Mouse (Mus musculus): ENCODE measurements around the gene Plekho1.
"Not testable (repeated sequence)": the region's sequence is repeated elsewhere in the genome, so short reads cannot be mapped to it uniquely, and the experiment has no call there.

Plekho1 gene

GRCm38 (mm10) chr3:95995802-95996428 is at the start of gene Plekho1:
Plekho1 (minus strand) TSS chr3:95996001.
- peak; percentile 64 for DNase-seq (ENCODE audit: low spot score)

- not testable (repeated sequence) for DNase-seq (ENCODE audit: low spot score)
Observed at GRCm38 (mm10) chr3:96044559-96044958, 48.8 kb upstream of the Plekho1 start.

- DNase-seq (ENCODE audit: low spot score): no peak
Observed at GRCm38 (mm10) chr3:96043104-96043503, 47.3 kb upstream of the Plekho1 start.

GRCm38 (mm10) chr3:96041079-96041478 is 45.3 kb upstream of the Plekho1 start:
- no peak for DNase-seq (ENCODE audit: low spot score)

- no peak for DNase-seq (ENCODE audit: low spot score)
Observed at GRCm38 (mm10) chr3:96040663-96041006, 44.8 kb upstream of the Plekho1 start.

- no peak for DNase-seq (ENCODE audit: low spot score)
Observed at GRCm38 (mm10) chr3:96039857-96040662, 44.3 kb upstream of the Plekho1 start.

- DNase-seq (ENCODE audit: low spot score): no peak
Observed at GRCm38 (mm10) chr3:96038851-96039250, 43.0 kb upstream of the Plekho1 start.

- no peak for DNase-seq (ENCODE audit: low spot score)
Observed at GRCm38 (mm10) chr3:96038156-96038555, 42.4 kb upstream of the Plekho1 start.

GRCm38 (mm10) chr3:96036796-96037195 is 41.0 kb upstream of the Plekho1 start:
- DNase-seq (ENCODE audit: low spot score): no peak

- no peak for DNase-seq (ENCODE audit: low spot score)
Observed at GRCm38 (mm10) chr3:96033046-96033445, 37.2 kb upstream of the Plekho1 start.

GRCm38 (mm10) chr3:96032652-96033017 is 36.8 kb upstream of the Plekho1 start:
- DNase-seq (ENCODE audit: low spot score): no peak

GRCm38 (mm10) chr3:96031991-96032651 is 36.3 kb upstream of the Plekho1 start:
- no peak for DNase-seq (ENCODE audit: low spot score)

GRCm38 (mm10) chr3:96029766-96030165 is 34.0 kb upstream of the Plekho1 start:
- DNase-seq (ENCODE audit: low spot score): no peak

GRCm38 (mm10) chr3:96029336-96029735 is 33.5 kb upstream of the Plekho1 start:
- DNase-seq (ENCODE audit: low spot score): no peak

- no peak for DNase-seq (ENCODE audit: low spot score)
Observed at GRCm38 (mm10) chr3:96027875-96028274, 32.1 kb upstream of the Plekho1 start.

GRCm38 (mm10) chr3:96027145-96027544 is 31.3 kb upstream of the Plekho1 start:
- DNase-seq (ENCODE audit: low spot score): no peak

GRCm38 (mm10) chr3:96021421-96022128 is 25.8 kb upstream of the Plekho1 start:
- no peak for DNase-seq (ENCODE audit: low spot score)

- no peak for DNase-seq (ENCODE audit: low spot score)
Observed at GRCm38 (mm10) chr3:96020735-96021134, 24.9 kb upstream of the Plekho1 start.

GRCm38 (mm10) chr3:96017461-96017860 is 21.7 kb upstream of the Plekho1 start:
- DNase-seq (ENCODE audit: low spot score): no peak

GRCm38 (mm10) chr3:96016257-96016889 is 20.6 kb upstream of the Plekho1 start:
- no peak for DNase-seq (ENCODE audit: low spot score)

GRCm38 (mm10) chr3:96015681-96016080 is 19.9 kb upstream of the Plekho1 start:
- no peak for DNase-seq (ENCODE audit: low spot score)

GRCm38 (mm10) chr3:96012805-96013204 is 17.0 kb upstream of the Plekho1 start:
- DNase-seq (ENCODE audit: low spot score): no peak
